Mouse (Mus musculus) layer of hippocampus, postnatal 10 days (tissue): ENCODE results near the gene Eras. TPM values are rescaled to one million over a fixed set of nuclear protein-coding genes. Genes with fewer than 3 reads are reported as not detected.
"Not testable (repeated sequence)": the region's sequence is repeated elsewhere in the genome, so short reads cannot be mapped to it uniquely, and the experiment has no call there.

Experiments
- DNase-seq, 2 experiments: peaks; one replicate each; pipeline ENCODE4 v3.0.0; 2021; ENCODE audit warnings: low spot score in 2 of 2
- long read RNA-seq: library from polyadenylated mRNA; stranded (forward); transcript quantifications from one replicate; pipeline ENCODE4 v2.0.0, GENCODE M21; 2023
- total RNA-seq, 2 experiments: library from RNA; stranded (reverse); gene quantifications; 2 replicates each; pipeline ENCODE4 v1.2.3; 2021

The Eras gene
- total RNA-seq, result not detected
- long read RNA-seq, result 0 reads

- DNase-seq, result no peak
Measured at GRCm38 (mm10) chrX:7928270-7928790, at the start of gene Eras. Gene Eras, minus strand, starts transcription at chrX:7928607.

DNA sequence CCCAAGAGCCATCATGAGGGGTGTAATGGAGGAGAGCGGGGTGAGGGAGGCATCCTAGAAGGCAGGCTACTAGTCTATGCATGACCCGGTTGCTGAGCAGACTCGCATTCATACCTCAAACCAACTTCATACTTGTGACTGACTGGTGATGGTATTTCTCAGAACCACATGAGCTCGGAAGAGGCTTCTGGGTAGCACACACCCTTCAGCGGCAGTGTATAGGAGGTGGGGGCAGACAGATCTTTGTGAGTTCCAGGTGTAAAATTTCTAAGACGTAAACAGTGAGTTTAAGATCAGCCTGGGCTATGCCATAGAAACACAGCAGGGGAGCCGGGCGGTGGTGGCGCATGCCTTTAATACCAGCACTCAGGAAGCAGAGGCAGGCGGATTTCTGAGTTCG is 49.5 kb upstream of the Eras start, which contains the start of gene Gata1:
TSS of gene Gata1 (minus strand) at position 180 of the 400 bp plus-strand sequence.
- DNase-seq, result no peak

GRCm38 (mm10) chrX:7971292-7971691 is 42.9 kb upstream of the Eras start:
- DNase-seq, result no peak

DNA sequence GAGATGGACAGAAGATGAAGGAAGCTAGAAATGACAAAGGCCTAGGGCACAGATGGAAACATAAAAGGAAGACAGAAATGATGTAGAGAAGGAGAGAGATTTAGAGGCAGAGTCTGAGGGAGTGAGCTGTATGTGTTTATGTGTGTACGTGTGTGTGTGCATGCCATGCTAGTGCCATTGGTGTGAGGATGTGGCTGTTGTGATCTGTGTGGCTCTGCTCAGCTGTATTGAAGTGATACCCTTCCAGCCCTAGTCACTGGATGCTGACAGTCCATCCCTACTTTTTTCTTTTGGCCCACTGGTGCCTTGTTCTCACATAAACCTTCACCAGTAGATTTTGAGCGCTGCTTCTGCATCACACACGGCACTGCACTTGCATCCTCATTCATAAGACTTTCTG is 40.5 kb upstream of the Eras start:
- no peak for DNase-seq

GRCm38 (mm10) chrX:7968226-7968625 is 39.8 kb upstream of the Eras start:
- DNase-seq, result no peak

GRCm38 (mm10) chrX:7967596-7968201 is 39.3 kb upstream of the Eras start:
- no peak for DNase-seq

DNA sequence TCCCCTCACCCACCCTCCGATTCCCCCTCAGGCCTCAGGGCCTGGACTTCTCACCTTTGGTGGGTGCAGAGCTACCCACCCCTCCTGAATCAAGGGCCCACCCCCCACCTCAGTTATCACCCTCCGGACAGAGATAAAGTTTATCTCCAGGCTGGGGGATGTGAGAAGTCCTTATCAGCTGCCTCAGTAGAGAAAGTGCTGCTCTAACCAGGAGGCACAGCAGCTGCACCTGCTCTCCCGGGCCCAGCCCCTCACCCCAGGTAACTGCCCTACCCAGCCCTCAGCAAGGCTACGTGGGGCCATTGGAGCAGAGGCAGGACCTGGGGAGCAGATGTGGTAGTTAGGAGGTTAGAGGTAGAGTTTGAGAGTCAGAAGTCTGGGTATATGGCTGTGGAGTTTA is 37.8 kb upstream of the Eras start:
- no peak for DNase-seq

DNA sequence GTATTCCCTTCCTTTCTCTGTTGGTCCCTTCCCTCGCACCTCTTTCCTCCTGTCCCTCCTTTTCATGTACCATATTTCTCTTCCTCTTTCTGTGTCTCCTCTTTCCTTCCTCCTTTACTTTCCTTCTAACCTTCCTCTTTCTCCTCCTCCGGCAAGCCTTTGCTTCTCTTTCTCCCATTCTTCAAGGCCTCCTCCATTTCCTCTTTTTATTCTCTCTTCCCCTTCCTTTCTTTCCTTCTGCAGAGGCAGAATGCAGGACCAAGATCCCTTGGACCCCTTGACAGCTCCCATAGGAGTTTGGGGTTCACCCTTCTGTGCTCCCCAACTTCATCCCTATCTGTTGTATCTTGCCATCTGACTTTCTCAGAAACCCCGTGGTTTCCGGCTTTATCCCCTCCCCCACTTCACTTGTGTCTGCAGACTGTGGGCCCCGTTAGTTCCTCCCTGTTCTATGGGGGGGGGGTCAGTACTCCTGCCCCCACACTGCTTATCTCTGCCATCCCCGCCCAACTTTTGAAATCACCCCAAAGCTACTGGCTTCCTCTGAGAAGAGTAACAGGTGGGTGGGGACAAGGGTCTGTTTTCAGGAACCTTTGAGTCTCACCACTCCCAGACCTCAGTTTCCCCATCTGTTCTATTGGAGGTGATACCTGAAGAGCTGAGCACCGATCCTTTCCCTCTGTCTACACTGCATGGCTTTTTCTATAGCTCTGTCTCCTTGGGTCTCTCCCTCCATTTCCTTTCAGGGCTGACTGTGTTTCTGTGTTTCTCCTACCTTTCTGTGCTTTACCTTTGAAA is 35.6 kb upstream of the Eras start:
- DNase-seq, result no peak

DNA sequence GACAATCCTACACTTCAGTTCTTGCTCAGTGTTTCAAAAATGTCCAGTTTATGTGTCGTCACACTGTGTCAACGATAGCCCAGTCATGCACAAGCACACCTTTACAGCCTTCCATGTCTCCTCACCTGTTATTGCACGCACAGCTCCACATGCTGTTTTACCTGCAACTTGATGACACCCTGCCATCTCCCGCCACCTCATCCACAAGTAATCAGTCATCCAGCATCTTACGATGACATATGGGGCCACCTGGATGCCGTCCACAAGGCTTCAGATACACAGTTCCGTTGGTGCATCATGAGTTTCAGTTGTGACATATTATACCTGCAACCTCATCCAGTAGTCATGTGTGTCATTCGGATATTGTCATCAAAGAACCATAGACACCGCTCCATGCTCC is 30.5 kb upstream of the Eras start:
- no peak for DNase-seq

GRCm38 (mm10) chrX:7950091-7950490 is 21.7 kb upstream of the Eras start:
- no peak for DNase-seq

DNA sequence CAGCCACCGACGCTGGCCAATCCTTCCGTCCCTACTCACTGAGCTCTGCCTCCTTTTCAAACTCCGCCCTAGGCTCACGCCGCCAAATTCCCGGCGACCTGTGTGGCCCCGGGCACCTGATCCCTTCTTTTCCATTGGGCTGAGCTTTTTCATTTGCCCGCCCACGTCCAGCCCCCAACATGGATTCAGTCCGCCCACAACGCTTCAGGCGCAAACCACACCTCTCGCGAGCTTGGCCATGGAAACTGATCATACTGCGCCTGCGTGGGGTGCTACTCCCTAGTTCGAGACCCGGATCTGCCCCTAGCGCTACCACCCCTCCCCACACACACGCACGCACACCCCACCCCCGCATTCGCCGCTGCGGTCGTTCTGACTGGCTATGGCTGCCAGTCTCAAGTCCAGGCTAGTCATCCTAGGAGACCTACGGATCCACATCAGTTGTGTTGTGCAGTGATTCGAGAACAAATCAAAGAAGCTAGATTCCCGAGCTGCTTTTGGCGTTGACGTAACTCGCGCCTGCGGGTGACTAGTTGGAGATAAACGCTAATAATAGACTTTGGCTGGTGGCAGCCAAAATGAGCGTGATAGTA is 19.6 kb upstream of the Eras start:
- peak; percentile 87 to 92 for DNase-seq

DNA sequence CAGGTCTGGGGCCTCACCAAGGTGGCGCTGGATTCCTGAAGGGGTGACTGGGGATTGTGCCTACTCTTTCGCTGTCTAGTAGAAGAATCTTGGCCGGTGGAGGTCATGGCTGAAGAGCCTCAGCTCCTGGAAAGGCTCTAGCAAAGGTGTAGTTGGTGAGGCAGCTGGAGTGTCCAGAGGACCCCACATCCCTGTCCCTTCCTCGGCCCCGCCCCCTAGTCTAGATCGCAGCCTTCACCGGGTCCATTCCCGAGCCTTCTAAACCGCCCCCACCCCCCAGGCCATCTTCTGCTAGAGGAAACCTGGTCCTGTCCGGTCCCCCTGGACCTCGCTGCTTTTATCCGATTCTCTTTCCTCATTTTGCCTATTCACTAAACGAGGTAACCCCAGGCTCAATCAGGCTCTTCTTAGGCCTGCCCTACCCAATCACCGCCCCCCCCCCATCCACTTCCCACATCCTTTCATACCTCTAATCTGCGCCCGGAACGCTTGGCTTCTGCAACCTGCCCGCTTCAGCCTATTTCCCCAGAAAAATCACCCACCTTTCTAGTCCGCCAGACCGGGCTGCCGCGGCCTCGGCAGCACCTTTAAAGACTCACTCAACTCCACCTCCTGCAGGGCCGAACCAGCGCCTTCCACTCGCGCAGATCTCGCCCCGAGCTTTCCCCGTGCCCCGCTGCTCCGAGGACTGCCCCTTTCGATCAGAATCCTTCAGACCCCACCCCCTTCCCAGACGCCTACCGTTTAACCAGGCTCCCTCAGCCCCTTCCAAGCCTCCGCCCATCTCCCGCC is 18.9 kb upstream of the Eras start, which contains the start of gene Hdac6:
TSS of gene Hdac6 (minus strand) at position 782 of the 792 bp plus-strand sequence.
- DNase-seq, result peak in 1 of 2 experiments; percentile 8

DNA sequence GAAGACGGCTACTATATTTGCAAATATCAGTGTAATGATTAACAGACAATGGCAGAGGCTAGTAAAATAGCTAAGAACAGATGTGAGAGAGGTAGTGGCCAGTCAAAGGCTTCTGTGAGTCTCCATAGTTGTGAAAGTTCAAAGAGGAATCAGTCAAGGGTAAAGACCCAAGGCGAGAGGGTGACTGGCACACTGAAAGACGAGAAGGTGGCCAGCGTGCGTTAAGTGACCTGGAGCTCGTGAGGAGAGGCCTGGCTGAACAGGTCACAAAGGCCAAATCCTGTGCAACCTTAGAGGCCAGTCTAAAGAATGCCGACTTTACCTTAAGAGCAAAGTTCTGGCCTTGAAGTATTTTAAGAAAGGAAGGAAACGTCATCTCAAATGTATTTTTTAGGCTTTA is 17.2 kb upstream of the Eras start:
- DNase-seq, result no peak

- no peak for DNase-seq
Measured at GRCm38 (mm10) chrX:7937667-7938066, 9.3 kb upstream of the Eras start.

GRCm38 (mm10) chrX:7936874-7937273 is 8.5 kb upstream of the Eras start:
- DNase-seq, result no peak

GRCm38 (mm10) chrX:7927116-7927515 is 1.3 kb downstream of the Eras start:
- DNase-seq, result no peak

DNA sequence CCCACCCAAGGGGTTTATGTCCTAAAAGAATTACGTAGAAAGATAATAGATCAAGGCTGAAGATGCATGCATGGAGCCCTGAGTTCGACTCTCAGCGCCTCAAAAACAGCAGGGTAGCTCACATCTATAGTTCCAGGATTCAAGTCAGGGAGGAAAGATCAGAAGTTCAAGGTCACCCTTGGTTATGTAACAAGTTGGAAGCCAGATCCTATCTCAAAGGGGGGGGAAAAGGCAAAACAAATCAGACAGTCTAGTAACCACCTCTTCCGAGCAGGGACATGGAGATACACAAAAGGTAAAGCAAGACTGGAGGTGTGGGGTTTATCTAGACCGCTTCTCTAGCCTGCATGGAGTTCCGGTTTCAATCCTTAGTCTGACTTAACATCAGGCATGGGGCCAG is 2.1 kb downstream of the Eras start:
- no peak for DNase-seq

GRCm38 (mm10) chrX:7922032-7922431 is 6.4 kb downstream of the Eras start:
- DNase-seq, result peak in 1 of 2 experiments; percentile 5

GRCm38 (mm10) chrX:7919601-7920383 is 8.6 kb downstream of the Eras start, which contains the start of gene Pcsk1n:
Gene Pcsk1n, plus strand, starts transcription at chrX:7919822.
- DNase-seq, result peak; percentile 46 to 63

GRCm38 (mm10) chrX:7917960-7918359 is 10.4 kb downstream of the Eras start:
- not testable (repeated sequence) for DNase-seq
